Mouse (Mus musculus): ENCODE measurements around the gene Ube4a.
"Not testable (repeated sequence)": the region's sequence is repeated elsewhere in the genome, so short reads cannot be mapped to it uniquely, and the experiment has no call there.

Ube4a gene

DNA sequence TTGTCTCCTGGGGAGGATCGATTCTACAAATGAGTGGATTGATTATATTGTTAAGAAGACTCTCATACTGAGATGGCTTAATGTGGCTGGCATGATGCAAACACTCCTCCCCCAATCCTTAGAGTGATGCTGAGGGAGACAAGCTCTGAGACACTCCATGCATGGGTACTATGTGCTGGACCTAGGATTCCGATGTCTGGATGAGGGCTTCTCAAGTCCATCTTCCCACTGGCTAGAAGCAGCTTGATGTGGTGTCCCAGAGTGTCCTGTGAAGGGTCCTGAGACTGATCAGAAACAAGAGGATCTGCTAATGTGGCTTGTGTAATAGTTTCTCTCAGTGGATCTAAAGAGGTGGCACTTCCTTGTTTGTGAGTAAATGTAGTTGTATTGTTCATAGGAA, 15.7 kb upstream of the Ube4a start:
- DNase-seq (ENCODE audit: low spot score), result no peak

DNA sequence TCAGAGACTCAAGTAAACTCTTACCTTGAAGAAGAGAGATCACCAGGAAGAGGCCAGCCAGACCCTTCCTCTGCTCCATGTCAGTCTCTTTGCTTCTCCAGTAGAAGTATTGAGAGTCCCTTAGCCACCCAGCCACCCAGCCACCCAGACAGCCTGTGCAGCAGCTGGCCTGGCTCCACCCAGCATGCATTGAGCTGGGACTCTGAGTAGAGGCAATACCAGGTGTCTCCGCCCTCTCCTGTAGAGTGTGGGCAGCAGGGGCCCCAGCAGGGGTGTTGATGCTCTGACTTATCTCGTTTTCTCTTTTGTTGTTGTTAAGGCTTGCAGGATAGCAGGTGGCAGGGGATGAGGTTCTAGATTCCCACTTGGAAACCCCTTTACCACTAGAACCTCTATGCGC, 14.8 kb upstream of the Ube4a start, which contains the start of gene Cd3g:
Gene Cd3g (minus strand): TSS at position 190 of the 400 bp plus-strand sequence.
- DNase-seq (ENCODE audit: low spot score), result no peak

DNA sequence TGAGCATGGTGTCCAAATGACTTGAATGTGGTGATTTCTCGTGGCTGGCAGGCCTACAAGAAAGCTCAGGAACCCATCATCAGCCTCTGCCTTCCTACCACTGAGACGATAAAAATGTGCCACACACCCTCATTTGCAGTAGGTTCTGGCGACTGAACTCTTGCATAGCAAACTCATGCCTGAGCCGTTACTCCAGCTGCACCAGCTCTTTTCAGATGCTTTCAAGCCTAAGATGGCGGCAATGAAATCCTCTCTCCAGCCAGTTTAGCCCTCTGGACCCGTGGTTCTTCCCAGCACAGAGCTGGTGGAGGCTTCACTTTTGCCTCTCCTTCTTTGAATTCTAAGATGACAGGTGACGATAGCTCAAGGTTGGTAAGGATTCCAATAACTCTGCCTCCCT, 14.4 kb upstream of the Ube4a start:
- DNase-seq (ENCODE audit: low spot score), result no peak

DNA sequence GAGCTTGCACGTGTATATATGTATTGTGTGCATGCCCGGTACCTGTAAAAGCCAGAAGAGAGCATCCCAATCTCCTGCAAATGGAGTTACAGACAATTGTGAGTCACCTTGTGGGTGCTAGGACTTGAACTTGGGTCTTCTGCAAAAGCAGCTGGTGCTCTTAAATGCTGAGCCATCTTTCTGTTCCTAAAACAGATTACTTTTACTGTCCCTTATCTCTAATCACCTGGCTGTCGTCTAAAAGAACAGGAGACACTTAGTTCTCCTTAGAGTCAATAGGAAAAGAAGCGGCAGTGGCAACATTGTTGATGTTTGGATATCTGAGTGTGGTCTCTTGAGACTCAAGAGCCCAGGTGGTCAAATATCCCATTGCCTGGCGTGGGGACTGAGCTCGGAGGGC, 12.4 kb upstream of the Ube4a start:
- no peak for DNase-seq (ENCODE audit: low spot score)

DNA sequence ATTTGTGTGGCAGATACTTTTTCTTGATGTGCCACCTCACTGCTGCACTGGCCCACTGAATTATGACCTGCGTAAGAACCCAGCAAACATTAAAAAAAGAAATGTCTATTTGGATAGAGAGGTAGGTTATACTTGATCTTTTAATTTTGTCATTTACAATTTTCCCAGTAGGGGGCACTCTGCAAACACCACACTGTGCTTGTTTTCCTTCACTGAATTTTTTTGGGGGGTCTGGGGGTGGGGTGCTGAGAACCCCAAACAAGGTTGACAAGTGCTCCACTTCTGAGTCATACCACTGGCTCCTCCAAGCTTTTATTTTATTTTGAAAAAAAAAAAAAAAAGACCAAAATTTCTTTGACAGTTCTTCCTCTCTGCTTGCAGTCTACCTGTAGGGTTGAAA, 4.0 kb upstream of the Ube4a start:
- DNase-seq (ENCODE audit: low spot score), result no peak

DNA sequence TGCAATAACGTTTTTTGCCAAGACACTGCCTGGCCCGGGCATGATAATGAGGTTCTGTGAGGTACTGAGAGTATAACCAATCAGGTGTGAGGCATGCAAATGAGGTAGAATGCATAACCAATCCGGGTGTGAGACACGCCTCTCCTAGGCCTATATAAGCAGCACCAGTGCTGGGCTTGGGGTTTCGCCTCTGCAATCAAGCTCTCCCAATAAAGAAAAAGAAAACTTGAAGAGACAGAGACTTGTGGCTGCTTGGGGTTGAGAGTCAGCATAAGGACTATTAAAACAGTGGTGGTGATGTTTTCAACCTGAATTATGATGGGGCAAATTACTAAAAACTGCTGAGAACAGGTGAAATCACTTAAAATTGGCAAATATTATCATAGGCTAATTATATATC, 2.4 kb upstream of the Ube4a start:
- not testable (repeated sequence) for DNase-seq (ENCODE audit: low spot score)

DNA sequence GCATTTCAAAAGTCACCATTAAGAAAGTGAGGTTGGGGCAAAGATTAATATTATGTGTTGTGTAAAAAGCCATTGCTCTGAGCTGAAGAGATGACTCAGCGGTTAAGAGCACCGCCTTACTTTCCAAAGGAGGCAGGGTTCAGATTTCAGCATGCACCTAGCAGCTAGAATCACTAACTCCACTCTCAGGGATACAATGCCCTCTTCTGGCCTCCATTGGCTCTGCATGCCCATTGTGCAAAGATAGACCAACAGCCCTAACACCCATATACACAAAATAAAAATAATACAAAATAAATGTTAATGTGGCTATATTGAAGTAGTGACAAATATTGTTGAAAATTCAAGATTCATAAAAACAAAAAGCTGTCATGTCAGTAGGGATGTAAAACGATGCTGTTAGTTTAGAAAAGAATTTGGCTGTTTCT, 1.4 kb upstream of the Ube4a start:
- peak; percentile 67 for DNase-seq (ENCODE audit: low spot score)

DNA sequence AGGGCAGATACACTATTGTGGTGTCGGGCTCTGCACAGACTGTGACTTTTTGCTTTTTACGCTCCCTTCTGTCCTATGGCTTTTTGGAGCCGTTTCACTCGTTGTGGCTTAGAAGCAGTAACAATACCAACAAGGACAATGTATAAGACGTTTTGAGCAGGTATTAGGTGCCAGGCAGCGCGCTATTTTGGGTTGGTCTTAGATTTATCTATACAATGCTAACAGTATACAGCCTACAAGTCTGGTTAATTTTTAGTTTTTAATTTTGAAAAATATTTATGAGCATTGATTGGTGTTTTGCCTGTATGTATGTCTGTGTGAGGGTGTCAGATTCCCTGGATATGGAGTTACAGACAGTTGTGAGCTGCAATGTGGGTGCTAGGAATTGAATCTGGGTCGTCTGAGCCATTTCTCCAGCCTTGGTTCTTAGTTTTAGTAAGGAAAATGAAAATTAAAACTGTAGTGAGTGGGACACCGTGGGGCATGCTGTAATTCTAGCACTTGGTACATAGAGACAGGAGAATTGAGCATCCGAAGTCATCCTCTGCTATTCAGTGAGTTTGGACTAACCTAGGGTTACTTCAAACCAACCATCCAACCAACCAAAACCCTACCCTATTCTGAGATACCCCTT, 550 bp upstream of the Ube4a start:
- DNase-seq (ENCODE audit: low spot score), result no peak

DNA sequence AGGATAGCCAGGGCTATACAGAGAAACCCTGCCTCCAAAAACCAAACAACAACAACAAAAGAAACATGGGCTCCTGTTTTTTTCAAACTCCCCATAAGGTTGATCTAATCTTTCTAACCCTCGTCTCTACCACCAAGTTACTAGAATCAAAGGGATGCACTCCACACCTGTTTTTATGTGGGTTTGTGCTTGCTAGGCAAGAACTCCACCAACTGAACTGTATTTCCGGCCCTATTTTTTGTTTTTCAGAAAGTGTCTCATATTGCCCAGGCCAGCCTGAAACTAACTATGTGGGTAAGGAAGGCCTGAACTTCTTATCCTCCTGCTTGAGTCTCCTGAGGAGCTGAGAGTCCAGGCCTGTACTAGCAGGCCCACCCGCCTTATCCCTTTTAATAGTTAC, 11.0 kb downstream of the Ube4a start:
- no peak for DNase-seq (ENCODE audit: low spot score)

DNA sequence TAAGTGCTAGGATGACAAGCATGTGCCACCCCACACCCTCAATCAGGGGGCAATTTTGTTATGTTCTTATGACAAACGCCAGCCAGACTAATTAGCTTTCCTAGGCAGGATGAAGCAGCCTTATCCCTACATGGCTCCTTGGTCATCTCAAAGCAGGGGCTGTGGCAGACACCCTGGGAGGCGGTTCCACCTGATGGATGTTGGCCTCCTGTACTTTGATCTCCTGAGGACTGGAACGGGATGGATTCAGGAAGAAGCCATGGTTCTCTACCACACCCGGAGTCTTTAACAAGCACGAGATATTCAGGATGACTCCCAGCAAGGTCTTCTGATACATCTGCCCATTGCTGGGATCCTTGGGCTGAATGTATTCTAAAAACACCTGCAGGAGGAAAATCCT, 17.6 kb downstream of the Ube4a start:
- no peak for DNase-seq (ENCODE audit: low spot score)

DNA sequence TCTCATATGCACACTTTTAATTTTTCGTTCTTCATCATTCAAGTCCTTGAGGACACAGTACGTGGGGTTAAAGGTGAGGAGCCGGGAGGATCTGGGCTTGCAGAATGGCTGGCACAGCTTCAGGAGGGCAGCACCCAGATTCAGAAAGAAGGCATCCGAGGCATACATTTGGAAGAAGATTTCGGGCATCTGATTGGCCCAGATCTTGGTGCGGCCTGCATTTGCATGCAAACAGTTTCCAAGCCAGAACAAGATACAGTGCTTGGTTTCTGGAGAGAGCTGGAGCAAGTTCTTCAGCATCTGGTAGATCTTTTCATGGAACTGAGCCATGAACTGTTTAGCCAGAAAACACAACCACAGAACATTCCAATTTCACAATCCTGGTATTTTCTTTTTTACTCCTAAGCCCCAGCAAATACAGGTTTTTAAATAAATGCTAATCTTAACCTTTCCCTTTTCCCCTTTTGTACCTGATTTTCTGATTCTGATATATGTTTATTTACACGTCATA, 19.2 kb downstream of the Ube4a start:
- DNase-seq (ENCODE audit: low spot score), result no peak

DNA sequence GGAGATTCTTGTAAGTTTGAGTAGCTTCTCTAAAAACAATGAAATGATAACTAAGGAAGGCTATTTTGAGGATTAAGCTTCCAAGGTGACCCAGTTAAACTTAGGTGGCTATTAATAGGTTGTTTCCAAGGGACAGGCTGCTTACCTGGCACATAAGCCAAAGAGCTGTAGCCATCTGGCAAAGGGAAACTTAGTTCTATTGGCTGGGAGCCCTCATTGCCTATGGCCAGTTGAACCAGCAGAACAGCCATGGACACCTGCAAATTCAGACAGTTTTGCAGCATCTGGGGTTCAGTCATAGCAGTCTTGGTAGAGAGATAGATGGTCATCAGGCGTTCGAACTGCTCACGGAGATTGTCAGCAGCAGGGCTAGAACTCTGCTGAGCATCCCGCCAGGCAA, 23.0 kb downstream of the Ube4a start:
- DNase-seq (ENCODE audit: low spot score), result no peak

DNA sequence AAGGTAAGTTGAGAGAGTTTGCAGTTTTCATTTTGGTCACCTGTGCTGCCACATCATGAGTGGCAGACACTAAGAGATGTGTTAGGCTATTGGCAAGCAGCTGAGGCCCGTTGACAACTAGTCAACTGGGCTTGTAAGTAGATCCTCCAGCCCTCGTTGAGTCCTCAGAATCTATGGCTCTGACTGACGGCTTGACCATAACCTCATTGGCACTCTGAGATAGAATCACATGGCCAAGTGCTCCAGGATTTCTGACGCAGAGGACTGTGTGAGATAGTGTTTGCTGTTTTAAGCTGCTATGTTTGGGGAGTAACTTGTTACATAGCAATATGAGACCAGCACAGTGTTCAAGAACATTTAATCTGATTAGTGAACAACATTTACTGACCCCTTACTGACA, 23.6 kb downstream of the Ube4a start:
- DNase-seq (ENCODE audit: low spot score), result no peak

DNA sequence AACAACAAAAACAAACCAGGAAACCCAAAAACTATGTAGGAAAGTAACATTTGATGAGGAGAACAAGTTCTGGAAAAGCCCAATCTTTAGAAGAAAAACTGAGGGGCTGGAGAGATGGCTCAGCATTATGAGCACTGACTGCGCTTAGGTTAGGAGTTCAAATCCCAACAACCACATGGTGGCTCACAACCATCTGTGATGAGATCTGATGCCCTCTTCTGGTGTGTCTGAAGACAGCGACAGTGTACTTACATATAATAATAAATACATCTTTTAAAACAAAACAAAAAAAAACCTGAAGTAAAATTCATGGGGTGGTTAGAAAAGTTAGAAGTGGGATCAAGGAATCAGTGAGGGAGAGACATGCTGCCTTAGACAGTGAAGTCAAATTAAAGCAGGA, 43.9 kb downstream of the Ube4a start:
- DNase-seq (ENCODE audit: low spot score), result no peak

DNA sequence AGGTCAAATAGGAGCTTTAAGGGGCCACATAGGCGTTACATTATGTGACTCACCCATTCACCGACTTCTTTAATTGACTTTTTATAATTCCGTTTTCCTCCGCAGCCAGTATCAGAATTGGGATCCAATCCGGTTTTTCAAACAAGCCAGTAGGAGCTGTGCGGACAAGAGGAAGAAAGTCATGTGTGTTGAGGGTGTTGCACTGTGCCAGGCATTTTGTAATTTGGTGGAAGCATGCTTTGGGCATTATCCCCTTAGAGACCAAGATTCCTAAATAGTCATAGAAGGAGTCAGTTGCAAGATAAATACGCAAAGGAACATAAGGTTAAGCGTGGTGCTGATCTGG, 44.3 kb downstream of the Ube4a start:
- DNase-seq (ENCODE audit: low spot score), result no peak

DNA sequence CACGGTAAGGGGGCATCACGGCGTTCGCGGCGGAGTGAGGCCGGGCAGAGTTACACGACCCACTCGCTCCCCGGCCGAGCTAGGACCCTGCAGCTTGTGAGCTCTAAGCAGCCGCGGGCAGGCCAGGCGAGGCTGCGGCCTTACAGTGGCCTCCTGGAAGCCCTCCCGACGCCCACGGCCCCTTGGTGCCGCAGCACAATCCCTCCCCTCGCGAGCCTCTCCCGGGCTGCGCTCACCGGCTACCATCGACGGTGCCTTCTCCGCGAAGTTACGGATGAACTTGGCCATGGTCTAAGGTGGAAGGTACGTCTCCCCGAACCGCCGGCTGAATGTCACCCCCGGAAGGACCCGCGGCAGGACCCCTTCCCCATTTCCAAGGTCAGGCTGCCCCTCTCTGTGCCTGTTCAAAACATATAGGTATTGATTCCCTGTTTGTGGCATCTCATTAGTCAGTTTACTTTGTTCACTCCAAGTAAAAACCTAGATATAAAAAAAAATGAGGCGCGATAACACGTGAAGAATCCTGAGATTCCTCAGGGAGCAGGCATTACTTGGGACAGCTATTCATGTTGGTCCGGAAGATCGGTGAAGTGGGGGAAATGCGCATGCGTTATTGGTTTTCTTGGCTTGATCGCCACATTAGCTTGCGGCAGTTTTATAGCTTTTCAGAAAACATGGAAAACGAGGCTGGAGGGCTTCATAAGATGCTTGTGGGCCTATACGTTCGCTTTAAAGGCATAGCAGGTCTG, 44.9 kb downstream of the Ube4a start, which contains the start of gene Atp5l:
Gene Atp5l (minus strand): TSS at position 369 of the 749 bp plus-strand sequence.
- DNase-seq (ENCODE audit: low spot score), result peak; percentile 94

DNA sequence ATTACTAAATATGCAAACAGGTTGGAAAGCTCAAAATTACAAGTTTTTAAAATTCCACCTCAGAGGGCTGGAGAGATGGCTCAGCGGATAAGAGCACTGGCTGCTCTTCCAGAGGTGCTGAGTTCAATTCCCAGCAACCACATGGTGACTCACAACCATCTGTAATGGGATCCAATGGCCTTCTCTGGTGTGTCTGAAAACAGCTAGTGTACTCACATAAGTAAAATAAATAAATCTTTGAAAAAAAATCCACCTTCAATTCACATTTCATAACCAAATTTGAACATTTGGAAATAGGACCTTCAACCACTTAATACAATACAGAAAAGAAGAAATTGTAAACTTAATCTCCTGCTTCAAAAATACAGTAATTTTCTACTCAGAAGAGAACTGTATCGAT, 45.8 kb downstream of the Ube4a start:
- no peak for DNase-seq (ENCODE audit: low spot score)

DNA sequence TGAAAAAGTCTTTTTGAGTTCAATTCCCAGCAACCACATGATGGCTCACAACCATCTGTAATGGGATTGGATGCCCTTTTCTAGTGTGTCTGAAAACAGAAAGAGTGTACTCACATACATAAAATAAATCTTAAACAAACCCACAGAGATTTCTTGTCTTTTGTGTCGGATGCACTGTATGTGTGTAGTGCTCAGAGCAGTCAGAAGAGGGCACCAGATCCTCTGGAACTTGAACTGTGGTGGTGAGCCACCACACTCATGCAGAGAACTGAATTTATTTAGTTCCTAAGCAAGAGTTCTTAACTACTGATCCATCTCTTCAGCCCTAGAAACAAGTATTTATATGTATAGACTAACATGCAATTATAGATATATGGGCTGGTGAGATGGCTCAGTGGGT, 49.2 kb downstream of the Ube4a start:
- no peak for DNase-seq (ENCODE audit: low spot score)

DNA sequence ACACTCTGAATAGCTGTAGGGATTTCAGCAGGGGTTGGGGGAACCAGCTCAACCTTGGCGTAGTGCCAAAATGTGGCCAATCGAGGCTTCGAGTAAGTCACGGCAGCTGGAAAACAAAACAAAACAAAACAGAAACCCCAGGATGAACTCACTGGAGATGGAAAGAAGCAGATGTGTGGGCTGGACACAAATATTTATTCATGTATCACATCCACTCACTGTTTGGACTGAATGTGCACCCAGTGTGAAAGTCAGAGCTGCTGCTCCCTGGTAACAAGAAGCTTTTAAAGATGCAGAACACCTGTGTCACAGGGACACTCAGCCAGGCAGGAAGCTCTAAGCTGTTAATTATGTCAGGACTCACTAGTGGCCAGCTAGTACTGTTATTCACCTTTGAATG, 50.7 kb downstream of the Ube4a start:
- DNase-seq (ENCODE audit: low spot score), result no peak

DNA sequence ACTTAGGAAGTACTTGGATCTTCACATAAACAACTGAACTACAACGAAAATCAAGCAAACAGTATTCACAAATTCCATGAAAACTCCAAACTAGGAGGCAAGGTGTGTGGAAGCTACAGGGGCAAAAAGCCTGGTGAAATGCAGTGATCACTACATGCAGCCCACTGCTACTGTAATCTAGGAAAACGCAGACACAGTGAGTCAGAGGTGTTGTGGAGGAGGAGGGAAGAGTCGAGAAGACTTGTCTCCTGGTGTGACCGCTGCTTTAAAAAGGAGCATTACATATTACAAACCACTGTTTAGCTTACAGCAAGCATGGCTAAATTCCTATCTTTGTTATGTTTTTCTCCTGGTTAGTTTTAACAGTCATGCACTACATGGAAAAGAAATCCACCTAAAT, 54.0 kb downstream of the Ube4a start:
- DNase-seq (ENCODE audit: low spot score), result no peak

DNA sequence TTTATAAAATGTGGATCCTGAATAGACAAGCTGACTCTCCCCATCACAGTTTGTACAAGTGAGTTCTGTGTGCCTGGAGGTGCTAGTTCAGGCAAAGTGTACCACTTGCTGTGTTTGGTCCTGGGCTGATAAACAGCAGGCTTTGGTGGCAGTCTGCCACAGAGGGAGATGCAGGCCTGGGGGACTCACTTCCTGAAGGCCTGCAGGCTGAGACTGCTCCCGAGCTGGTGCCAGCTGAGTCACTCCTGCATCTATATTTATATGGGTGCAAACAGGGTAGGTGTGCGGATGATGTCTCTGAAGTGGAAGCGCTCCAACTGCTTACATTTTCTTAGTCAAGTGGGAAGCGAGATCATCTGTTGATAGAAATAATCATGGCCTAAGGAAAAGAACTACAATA, 59.8 kb downstream of the Ube4a start:
- DNase-seq (ENCODE audit: low spot score), result no peak

DNA sequence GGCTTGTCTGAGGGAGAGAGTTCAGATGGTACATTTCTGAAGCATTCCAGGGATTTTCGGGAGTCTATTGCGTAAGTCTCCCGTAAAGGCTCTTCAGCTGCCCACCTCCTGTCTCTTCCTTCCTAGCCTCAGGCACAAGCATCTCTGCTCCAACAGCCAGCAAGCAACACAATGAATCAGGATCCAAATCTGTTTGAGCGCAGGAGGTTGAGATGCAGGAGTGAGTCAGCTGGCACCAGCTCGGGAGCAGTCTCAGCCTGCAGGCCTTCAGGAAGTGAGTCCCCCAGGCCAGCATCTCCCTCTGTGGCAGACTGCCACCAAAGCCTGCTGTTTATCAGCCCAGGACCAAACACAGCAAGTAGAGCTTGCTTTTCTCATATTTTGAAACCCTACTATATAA, 60.4 kb downstream of the Ube4a start:
- no peak for DNase-seq (ENCODE audit: low spot score)

DNA sequence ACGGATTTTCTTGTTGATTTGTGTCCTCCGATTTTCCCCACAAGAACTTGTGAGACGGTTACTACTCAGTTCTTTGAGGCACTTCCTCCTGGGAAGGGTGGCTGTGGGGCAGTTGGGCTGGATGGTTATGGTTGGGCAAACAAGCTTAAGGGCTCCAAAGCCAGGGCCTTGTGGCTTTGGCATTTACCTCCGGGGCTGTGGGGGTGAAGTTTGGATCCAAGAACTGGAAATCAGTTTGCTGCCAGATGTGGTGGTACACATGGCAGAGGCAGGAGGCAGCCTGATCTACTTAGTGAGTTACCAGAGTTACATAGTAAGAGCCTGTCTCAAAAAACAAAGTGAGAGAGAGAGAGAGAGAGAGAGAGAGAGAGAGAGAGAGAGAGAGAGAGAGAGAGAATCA, 61.5 kb downstream of the Ube4a start:
- no peak for DNase-seq (ENCODE audit: low spot score)

DNA sequence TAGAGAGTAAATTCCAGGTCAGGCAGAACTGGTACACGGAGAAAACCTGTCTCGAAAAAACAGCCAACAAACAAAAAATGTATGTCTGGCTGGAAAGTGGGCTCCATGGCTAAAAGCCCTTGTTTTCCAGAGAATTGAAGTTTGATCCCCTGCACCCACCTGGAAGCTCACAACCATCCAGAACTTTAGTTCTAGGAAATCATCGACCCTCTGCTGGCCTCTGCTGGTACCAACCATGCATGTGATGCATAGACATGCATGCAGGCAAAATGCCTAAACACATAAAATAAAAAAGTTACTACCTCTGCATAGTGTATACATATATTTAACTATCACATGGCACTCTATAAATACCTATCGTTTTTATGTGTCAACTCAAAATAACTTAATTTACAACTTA, 65.0 kb downstream of the Ube4a start:
- no peak for DNase-seq (ENCODE audit: low spot score)
